Mouse (Mus musculus) neural tube, embryonic 11.5 days (tissue): ENCODE measurements at regions not wholly inside any gene's neighbourhood (a gene's known extent, or its start where the extent isn't known, plus 50 kb on each side); places are given as distances from the start of the nearest gene placed in this dataset.

Source experiments
- ATAC-seq: fragments of 200-750 bp; cut with Nextera tagmentation; 2 replicates; pipeline ENCODE4 v1.8.0; 2017; ENCODE audit warnings: moderate number of reproducible peaks, mild to moderate bottlenecking, moderate TSS enrichment, moderate library complexity; ENCODE audit not compliant: insufficient read depth, low FRiP score, low TSS enrichment
- DNase-seq: peaks from one replicate; pipeline ENCODE4 v3.0.0-alpha.2; 2015; ENCODE audit warnings: low spot score
- H3K27ac ChIP-seq: fragments of 300-500 bp; sonication (generic); 2 replicates; pipeline ENCODE4 v1.5.1; 2014; ENCODE audit warnings: low read depth, mild to moderate bottlenecking, low read length
- H3K27me3 ChIP-seq: fragments of 300-500 bp; sonication (generic); 2 replicates; pipeline ENCODE4 v1.6.1; 2014; ENCODE audit warnings: mild to moderate bottlenecking, low read length, mixed read lengths; ENCODE audit not compliant: control insufficient read depth, insufficient read depth
- H3K36me3 ChIP-seq: fragments of 300-500 bp; sonication (generic); 2 replicates; pipeline ENCODE4 v1.6.1; 2014; ENCODE audit warnings: mild to moderate bottlenecking, low read length, moderate library complexity, mixed read lengths; ENCODE audit not compliant: control insufficient read depth, insufficient read depth
- H3K4me1 ChIP-seq: fragments of 300-500 bp; sonication (generic); 2 replicates; pipeline ENCODE4 v1.6.1; 2014; ENCODE audit warnings: low read length, mixed read lengths; ENCODE audit not compliant: control insufficient read depth, insufficient read depth
- H3K4me2 ChIP-seq: fragments of 300-500 bp; sonication (generic); 2 replicates; pipeline ENCODE4 v1.6.1; 2014; ENCODE audit warnings: low read depth, mild to moderate bottlenecking, moderate library complexity
- H3K4me3 ChIP-seq: fragments of 300-500 bp; sonication (generic); 2 replicates; pipeline ENCODE4 v1.5.1; 2014; ENCODE audit warnings: low read depth, low read length
- H3K9ac ChIP-seq: fragments of 300-500 bp; sonication (generic); 2 replicates; pipeline ENCODE4 v1.6.1; 2014; ENCODE audit warnings: mild to moderate bottlenecking, low read length
- H3K9me3 ChIP-seq: fragments of 300-500 bp; sonication (generic); 2 replicates; pipeline ENCODE4 v1.6.1; 2016; ENCODE audit warnings: low read length; ENCODE audit not compliant: control insufficient read depth
- WGBS: fragments of 180-500 bp; shearing (Covaris S2); extraction: QIAGEN DNeasy Blood & Tissue Kit; methylation state at CpG from one replicate; pipeline ENCODE4 v1.1.7; 2014; 5-methylcytosine and 5-hydroxymethylcytosine counted together

DNA sequence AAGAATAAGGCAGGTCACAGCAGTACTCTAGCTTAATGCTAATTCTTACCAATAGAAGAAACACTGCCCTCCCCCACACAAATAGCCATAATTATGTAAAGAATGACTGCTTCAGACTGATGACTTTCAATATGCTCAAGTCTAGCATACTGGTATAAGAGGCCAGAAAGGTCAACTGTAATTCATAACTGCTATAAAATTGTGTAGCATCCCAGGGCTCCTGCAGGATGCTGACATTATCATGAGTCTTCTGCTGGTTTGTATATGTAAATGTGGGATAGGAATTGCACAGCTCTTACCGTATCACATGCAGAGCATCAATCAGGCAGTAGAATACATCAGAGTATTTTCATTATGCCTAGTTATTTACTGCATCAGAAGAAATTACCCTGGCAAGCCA is 774.3 kb upstream of the Gm8797 start:
- Histone ChIP-seq H3K4me2 (no peak overlapping the region), H3K4me1 (no peaks in the 10 kb centered on the region), H3K9ac (no peak overlapping the region), H3K27ac (0 out of 2 replicates have a peak overlapping the region, but pooled peaks have one; percentile 10), H3K4me3 (no peak overlapping the region), H3K36me3 (no peaks in the 10 kb centered on the region), H3K9me3 (no peaks in the 10 kb centered on the region), H3K27me3 (no peaks in the 10 kb centered on the region)
- DNase-seq, result peak; percentile 12
- WGBS, result 44% methylated on average over 1 of the region's 1 CpGs
- peak; percentile 49 for ATAC-seq

DNA sequence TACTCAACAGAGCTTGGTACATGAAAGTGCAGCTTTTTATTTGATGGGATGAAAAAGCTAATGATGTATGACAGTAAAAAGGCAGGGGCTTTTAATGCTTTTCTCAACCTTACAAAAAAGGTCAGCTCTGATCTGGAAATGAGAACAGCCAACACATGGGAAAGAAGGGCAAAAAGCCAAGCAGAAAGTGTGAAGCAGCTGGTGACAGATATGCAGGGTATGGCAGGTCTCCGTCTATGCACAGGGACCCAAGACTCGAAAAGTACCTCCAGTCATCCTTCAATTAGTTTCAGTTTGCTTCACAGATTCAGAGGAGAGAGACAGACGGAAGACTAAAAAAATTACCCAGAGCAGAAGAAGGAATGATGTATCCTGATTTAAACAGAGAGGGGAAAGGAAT is 732.9 kb upstream of the Gm8797 start:
- H3K27me3 ChIP-seq, result no peaks in the 10 kb centered on the region

More for the DNA sequence above, 732.9 kb upstream of the Gm8797 start:
- Histone ChIP-seq H3K36me3 (no peaks in the 10 kb centered on the region), H3K4me2 (no peak overlapping the region), H3K4me1 (no peaks in the 10 kb centered on the region), H3K9me3 (no peaks in the 10 kb centered on the region), H3K9ac (no peak overlapping the region), H3K27ac (no peak overlapping the region), H3K4me3 (no peak overlapping the region)
- DNase-seq (no peak), ATAC-seq (no peak)
- WGBS, result 73% methylated on average over 3 of the region's 3 CpGs
